Mouse (Mus musculus) hindbrain, embryonic 10.5 days (tissue): Measurements from ENCODE around the gene Gm16503. TPM values are rescaled to one million over a fixed set of nuclear protein-coding genes. Genes with fewer than 3 reads are reported as not detected.
"Not testable (repeated sequence)": the region's sequence is repeated elsewhere in the genome, so short reads cannot be mapped to it uniquely, and the experiment has no call there.

ENCODE experiments used
- DNase-seq: peaks from one replicate; pipeline ENCODE4 v3.0.0-alpha.2; 2017; ENCODE audit warnings: low spot score
- H3K27ac ChIP-seq: fragments of 300-500 bp; sonication (generic); 2 replicates; pipeline ENCODE4 v1.5.1; 2016; ENCODE audit warnings: mild to moderate bottlenecking, moderate library complexity
- H3K27me3 ChIP-seq: fragments of 300-500 bp; sonication (generic); 2 replicates; pipeline ENCODE4 v1.6.1; 2016; ENCODE audit warnings: mild to moderate bottlenecking; ENCODE audit not compliant: poor library complexity, insufficient read depth, severe bottlenecking
- H3K36me3 ChIP-seq: fragments of 300-500 bp; sonication (generic); 2 replicates; pipeline ENCODE4 v1.6.1; 2016; ENCODE audit warnings: mild to moderate bottlenecking, moderate library complexity
- H3K4me1 ChIP-seq: fragments of 300-500 bp; sonication (generic); replicated peaks from 2 replicates; pipeline ENCODE4 v1.6.1; 2016; ENCODE audit warnings: mild to moderate bottlenecking
- H3K4me3 ChIP-seq: fragments of 300-500 bp; sonication (generic); 2 replicates; pipeline ENCODE4 v1.5.1; 2016; ENCODE audit warnings: mild to moderate bottlenecking, moderate library complexity
- H3K9me3 ChIP-seq: fragments of 300-500 bp; sonication (generic); 2 replicates; pipeline ENCODE4 v1.6.1; 2016; ENCODE audit warnings: mild to moderate bottlenecking, moderate library complexity
- WGBS: fragments of 180-500 bp; shearing (Covaris S2); methylation state at CpG from one replicate; pipeline ENCODE4 v1.1.7; 2016; 5-methylcytosine and 5-hydroxymethylcytosine counted together
- polyA plus RNA-seq: library from polyadenylated mRNA; unstranded; fragments of >200 nt; fragmentation: Nextera tagmentation; extraction: Ambion mirVana; gene quantifications from 2 replicates; pipeline ENCODE4 v1.2.1, GENCODE M21; 2016

The Gm16503 gene
- polyA plus RNA-seq, 1 experiment from 2014 or later: 0.21 TPM

- H3K9me3 ChIP-seq: peaks cover 16% of the 10 kb centered on the region
- not testable (repeated sequence) for H3K27ac ChIP-seq, H3K36me3 ChIP-seq, H3K27me3 ChIP-seq, H3K4me1 ChIP-seq, DNase-seq, H3K4me3 ChIP-seq
- WGBS: 60% methylated on average over 1 of the region's 1 CpGs
Measured at GRCm38 (mm10) chr4:147556921-147557320, 16.9 kb downstream of the Gm16503 start.

GRCm38 (mm10) chr4:147558011-147558410, 18.0 kb downstream of the Gm16503 start:
- H3K27me3 ChIP-seq, H3K36me3 ChIP-seq, DNase-seq, H3K4me3 ChIP-seq, H3K27ac ChIP-seq, H3K4me1 ChIP-seq: not testable (repeated sequence)
- peaks cover 15% of the 10 kb centered on the region for H3K9me3 ChIP-seq

GRCm38 (mm10) chr4:147559096-147559495, 19.1 kb downstream of the Gm16503 start:
- H3K27me3 ChIP-seq, H3K27ac ChIP-seq, H3K4me3 ChIP-seq, H3K4me1 ChIP-seq, H3K36me3 ChIP-seq, H3K9me3 ChIP-seq, DNase-seq: not testable (repeated sequence)
- 71% methylated on average over 1 of the region's 1 CpGs for WGBS

- 73% methylated on average over 6 of the region's 6 CpGs for WGBS
- Histone ChIP-seq H3K4me1 (no peaks in the 10 kb centered on the region), H3K9me3 (peaks cover 29% of the 10 kb centered on the region), H3K27ac (no peak overlapping the region), H3K36me3 (no peaks in the 10 kb centered on the region), H3K27me3 (no peaks in the 10 kb centered on the region), H3K4me3 (no peak overlapping the region)
- no peak for DNase-seq
Measured at GRCm38 (mm10) chr4:147565426-147566220, 25.6 kb downstream of the Gm16503 start.

- H3K36me3 ChIP-seq, H3K4me3 ChIP-seq, DNase-seq, H3K4me1 ChIP-seq, H3K27me3 ChIP-seq, H3K27ac ChIP-seq: not testable (repeated sequence)
- peaks cover 26% of the 10 kb centered on the region for H3K9me3 ChIP-seq
- 90% methylated on average over 8 of the region's 8 CpGs for WGBS
Measured at GRCm38 (mm10) chr4:147571156-147571555, 31.1 kb downstream of the Gm16503 start.

- H3K4me1 ChIP-seq: not testable (repeated sequence)
Measured at GRCm38 (mm10) chr4:147579371-147579770, 39.4 kb downstream of the Gm16503 start.

GRCm38 (mm10) chr4:147586511-147587473, 46.8 kb downstream of the Gm16503 start:
- no peak overlapping the region for H3K4me3 ChIP-seq
- no peak for DNase-seq
- no peaks in the 10 kb centered on the region for H3K4me1 ChIP-seq
- no peak overlapping the region for H3K27ac ChIP-seq
- H3K36me3 ChIP-seq: no peaks in the 10 kb centered on the region
- WGBS: 69% methylated on average over 1 of the region's 1 CpGs
- H3K9me3 ChIP-seq: peaks cover 49% of the 10 kb centered on the region
- H3K27me3 ChIP-seq: no peaks in the 10 kb centered on the region

More at GRCm38 (mm10) chr4:147579371-147579770, 39.4 kb downstream of the Gm16503 start:
- H3K9me3 ChIP-seq: peaks cover 28% of the 10 kb centered on the region
- not testable (repeated sequence) for H3K27ac ChIP-seq, H3K27me3 ChIP-seq, DNase-seq, H3K36me3 ChIP-seq, H3K4me3 ChIP-seq
- 89% methylated on average over 4 of the region's 4 CpGs for WGBS

Other genes with a start within 250 kb of the Gm16503 start
- not detected in 2 replicates for gene Zfp988, start 234.5 kb upstream of the Gm16503 start, polyA plus RNA-seq
- gene Zfp978, start 178.9 kb upstream of the Gm16503 start, polyA plus RNA-seq: not detected in 2 replicates
- 6.0 and 6.9 TPM in 2 replicates for gene Zfp982, start 47.8 kb upstream of the Gm16503 start, polyA plus RNA-seq
- 0.05 and 0.11 TPM in 2 replicates for gene Zfp985, start 13.1 kb downstream of the Gm16503 start, polyA plus RNA-seq
- 1.5 and 3.1 TPM in 2 replicates for gene Zfp979, start 102.3 kb downstream of the Gm16503 start, polyA plus RNA-seq
- gene Zfp534, start 162.3 kb downstream of the Gm16503 start, polyA plus RNA-seq: not detected in 2 replicates